Mouse (Mus musculus): ENCODE measurements around the gene Apaf1. TPM values are rescaled to one million over a fixed set of nuclear protein-coding genes. Genes with fewer than 3 reads are reported as not detected.

Apaf1 gene
- polyA plus RNA-seq, 1 experiment from 2014 or later: 12.6 TPM

DNA sequence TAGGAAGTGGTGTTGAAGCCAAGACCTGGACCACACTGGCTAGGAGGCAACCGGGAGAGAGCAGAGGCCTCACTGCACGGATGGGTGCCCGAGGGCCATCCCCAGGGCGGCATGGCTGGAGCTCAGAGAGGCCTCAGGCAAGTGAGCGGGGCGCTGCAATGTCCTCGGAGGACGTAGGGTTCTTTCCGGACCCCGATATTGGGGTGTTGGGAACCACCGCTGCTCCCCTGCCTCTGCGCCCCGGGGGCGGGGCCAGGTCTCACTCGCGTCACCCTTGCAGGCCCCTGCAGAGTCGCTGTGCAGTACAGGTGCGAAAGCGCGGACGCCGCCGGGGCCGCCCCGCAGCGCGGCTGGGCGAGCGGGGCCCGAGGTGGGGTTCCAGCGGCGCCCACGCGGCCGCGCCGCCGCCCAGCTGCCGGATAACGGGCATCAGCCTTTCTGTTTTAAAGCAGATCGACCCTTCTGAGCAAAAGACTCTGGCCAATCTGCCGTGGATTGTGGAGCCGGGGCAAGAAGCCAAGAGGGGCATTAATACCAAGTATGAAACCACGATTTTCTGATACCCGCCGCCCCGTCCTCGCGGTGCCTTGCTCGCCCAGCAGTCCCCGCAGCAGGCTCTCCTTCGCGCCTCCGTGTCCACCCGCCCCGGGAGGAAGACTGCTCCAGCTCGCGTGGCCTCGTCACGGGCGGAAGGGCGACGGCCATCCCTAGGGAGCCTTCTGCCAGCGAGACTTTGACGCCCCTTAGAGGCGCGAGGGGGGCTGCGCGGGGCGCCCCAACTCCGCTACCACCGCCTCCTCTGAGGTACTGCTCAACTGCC is 113.0 kb downstream of the Apaf1 start:
- no peaks in the 10 kb centered on the region for H3K9me3 ChIP-seq (replicated peaks)
- H3K9ac ChIP-seq: no peak overlapping the region
- no peaks in the 10 kb centered on the region for H3K36me3 ChIP-seq
- 3% methylated on average over 72 of the region's 72 CpGs for WGBS (ENCODE audit: insufficient replicate concordance)
- peaks cover 70% of the 10 kb centered on the region for H3K27me3 ChIP-seq (replicated peaks)
- H3K4me2 ChIP-seq: peak overlapping the region; percentile 70
- no peak overlapping the region for H3K27ac ChIP-seq
- peak overlapping the region; percentile 45 for H3K4me3 ChIP-seq
- H3K4me1 ChIP-seq: peaks cover 10% of the 10 kb centered on the region; the same call in 1 of the 2 replicates
- ATAC-seq: peak; percentile 21; the same call in 1 of the 2 replicates

DNA sequence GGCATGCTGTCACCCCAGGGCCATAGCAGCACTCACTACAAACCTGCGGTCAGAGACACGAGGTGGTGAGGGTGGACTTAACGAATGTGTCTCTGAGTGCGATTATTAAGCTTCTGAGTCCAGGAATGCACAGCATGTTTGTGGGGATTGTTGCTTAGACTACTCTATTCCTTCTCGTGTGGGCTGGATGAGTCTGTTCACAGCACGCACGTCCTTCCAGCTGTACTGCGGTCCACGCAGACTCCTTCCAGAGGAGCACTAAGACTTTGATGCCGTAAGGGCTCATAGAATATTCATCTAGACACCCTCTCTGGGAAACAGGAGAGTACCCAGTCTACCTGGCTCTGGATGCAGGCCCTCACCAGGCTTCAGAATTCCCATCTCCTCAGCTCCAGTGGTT is 114.3 kb downstream of the Apaf1 start:
- ATAC-seq: no peak
- Histone ChIP-seq H3K4me2 (no peak overlapping the region), H3K36me3 (no peaks in the 10 kb centered on the region), H3K27me3 (replicated peaks) (peaks cover 70% of the 10 kb centered on the region), H3K9ac (no peak overlapping the region), H3K4me3 (no peak overlapping the region), H3K4me1 (peaks cover 10% of the 10 kb centered on the region; the same call in 1 of the 2 replicates), H3K27ac (no peak overlapping the region), H3K9me3 (replicated peaks) (no peaks in the 10 kb centered on the region)
- WGBS (ENCODE audit: insufficient replicate concordance): 84% methylated on average over 10 of the region's 10 CpGs

DNA sequence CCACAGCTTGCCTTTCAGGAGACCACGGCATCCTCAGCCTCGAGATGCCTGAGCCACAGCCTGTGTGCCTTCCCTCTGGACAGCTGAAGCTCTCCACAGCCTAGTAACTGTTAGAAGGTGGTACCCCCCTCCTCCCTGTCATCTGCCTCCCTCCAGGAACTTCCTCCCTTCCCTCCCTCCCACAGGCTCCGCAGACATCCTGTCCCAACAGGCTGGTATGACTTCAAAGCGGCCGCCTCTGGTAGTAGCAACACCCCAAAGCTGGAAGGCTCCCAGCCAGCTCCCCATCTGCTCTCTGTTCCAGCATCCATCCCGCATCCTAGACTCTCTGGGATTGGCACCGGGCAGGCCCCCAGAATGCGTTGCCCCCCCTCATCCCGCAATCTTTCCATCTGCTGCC is 115.7 kb downstream of the Apaf1 start:
- Histone ChIP-seq H3K9ac (no peak overlapping the region), H3K36me3 (no peaks in the 10 kb centered on the region), H3K4me2 (no peak overlapping the region), H3K27me3 (replicated peaks) (peaks cover 62% of the 10 kb centered on the region), H3K27ac (no peak overlapping the region), H3K4me1 (peaks cover 10% of the 10 kb centered on the region; the same call in 1 of the 2 replicates), H3K4me3 (no peak overlapping the region), H3K9me3 (replicated peaks) (no peaks in the 10 kb centered on the region)
- no peak for ATAC-seq
- WGBS (ENCODE audit: insufficient replicate concordance): 16% methylated on average over 9 of the region's 9 CpGs

DNA sequence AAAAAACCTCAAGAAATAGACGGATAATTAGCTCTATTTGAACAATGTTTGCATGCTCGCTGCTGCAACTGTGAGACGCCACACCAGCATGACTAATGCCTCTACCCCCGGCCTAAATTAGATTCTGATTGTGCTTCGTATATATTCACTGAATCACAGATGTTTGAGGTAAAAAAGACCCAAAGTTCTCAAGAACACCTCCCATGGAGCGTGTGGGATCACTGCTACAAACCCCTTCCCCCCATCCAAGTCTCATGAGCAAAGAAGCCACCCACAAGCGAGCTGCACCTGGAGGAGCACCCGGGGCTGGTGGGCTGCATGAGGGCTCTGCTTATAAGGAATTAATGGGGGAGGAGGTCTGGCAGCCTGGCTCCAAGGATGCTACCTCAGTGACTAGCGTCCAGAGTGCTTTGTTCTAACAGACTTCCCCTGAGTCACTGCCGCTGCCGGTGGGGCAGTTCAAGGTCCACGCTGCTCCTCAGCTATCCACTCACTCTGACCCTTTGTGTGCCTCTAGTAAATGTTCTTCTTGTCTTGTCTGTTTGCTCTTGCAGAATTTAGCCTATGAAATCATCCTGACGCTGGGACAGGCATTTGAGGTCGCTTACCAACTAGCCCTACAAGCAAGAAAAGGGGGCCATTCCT is 116.8 kb downstream of the Apaf1 start:
- WGBS (ENCODE audit: insufficient replicate concordance): 43% methylated on average over 14 of the region's 14 CpGs
- no peaks in the 10 kb centered on the region for H3K36me3 ChIP-seq
- peaks cover 10% of the 10 kb centered on the region; the same call in 1 of the 2 replicates for H3K4me1 ChIP-seq
- H3K9me3 ChIP-seq (replicated peaks): no peaks in the 10 kb centered on the region
- peaks cover 58% of the 10 kb centered on the region for H3K27me3 ChIP-seq (replicated peaks)
- H3K27ac ChIP-seq: no peak overlapping the region
- no peak overlapping the region for H3K4me2 ChIP-seq
- no peak overlapping the region for H3K4me3 ChIP-seq
- no peak overlapping the region for H3K9ac ChIP-seq
- no peak for ATAC-seq

DNA sequence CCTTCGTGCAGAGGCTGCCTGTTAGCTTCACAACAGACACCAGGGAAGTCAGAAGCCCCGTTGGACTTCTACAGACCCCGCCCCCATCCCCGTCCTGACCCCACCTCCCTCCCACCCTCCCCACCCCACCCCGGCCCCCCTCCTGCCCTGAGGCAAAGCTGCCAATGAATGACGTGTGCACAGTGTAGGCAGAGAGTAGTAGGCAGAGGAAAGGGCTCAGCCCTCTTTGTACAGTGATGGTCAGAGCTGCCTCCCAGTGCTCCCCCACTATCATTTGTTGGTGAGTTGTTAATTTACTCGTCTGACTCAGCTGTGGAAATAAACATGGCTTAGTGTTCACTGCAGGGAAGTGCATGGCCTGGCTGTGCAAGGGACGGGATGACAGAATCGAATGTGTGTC is 118.1 kb downstream of the Apaf1 start:
- WGBS (ENCODE audit: insufficient replicate concordance): 23% methylated on average over 9 of the region's 9 CpGs
- peaks cover 2% of the 10 kb centered on the region; the same call in 1 of the 2 replicates for H3K4me1 ChIP-seq
- no peak overlapping the region for H3K4me3 ChIP-seq
- no peaks in the 10 kb centered on the region for H3K9me3 ChIP-seq (replicated peaks)
- H3K9ac ChIP-seq: no peak overlapping the region
- 0 out of 2 replicates have a peak, but pooled peaks have one; percentile 39 for ATAC-seq
- no peak overlapping the region for H3K27ac ChIP-seq
- no peak overlapping the region for H3K4me2 ChIP-seq
- H3K36me3 ChIP-seq: no peaks in the 10 kb centered on the region
- H3K27me3 ChIP-seq (replicated peaks): peaks cover 47% of the 10 kb centered on the region

DNA sequence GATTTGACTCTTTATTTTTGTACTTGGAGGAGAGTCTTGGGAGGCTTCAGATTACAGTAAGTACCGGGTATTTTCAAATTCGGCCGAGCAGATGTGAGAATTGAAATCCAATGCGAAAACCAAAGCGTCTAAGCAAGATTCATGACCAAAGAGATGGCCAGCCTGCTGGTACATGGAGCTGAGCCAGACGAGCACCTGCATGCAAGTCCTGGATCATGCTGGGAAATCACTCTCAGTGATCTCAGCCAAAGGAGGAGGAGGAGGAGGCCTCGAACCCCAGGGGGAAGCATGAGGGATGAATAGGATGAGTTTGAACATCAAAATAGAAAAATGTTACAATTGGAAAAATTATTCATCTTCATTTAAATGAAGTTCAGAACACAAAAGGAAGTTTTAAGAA is 122.2 kb downstream of the Apaf1 start:
- Histone ChIP-seq H3K4me2 (no peak overlapping the region), H3K4me3 (no peak overlapping the region), H3K27me3 (replicated peaks) (peaks cover 6% of the 10 kb centered on the region; the same call in 1 of the 2 replicates), H3K4me1 (no peaks in the 10 kb centered on the region), H3K27ac (no peak overlapping the region), H3K9ac (no peak overlapping the region), H3K36me3 (no peaks in the 10 kb centered on the region), H3K9me3 (replicated peaks) (no peaks in the 10 kb centered on the region)
- WGBS (ENCODE audit: insufficient replicate concordance): 61% methylated on average over 7 of the region's 7 CpGs
- ATAC-seq: no peak

DNA sequence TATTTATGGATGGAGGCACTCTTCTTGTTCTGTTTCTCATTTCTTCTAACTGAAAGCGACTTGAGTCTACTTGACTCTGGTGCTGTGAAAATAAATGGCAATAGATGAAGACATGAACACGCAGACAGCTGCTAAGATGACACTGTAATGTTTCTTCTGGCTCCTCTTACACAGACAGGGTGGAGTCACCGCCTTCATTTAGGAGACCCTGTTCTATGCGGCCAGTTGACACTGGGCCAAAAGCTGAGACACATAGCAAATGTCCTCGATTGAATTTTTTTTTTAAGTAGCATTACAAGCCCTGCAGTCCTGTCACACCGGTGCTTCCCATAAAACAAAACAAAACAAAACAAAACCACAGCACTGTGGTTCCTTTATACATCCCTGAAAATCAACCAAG is 128.7 kb downstream of the Apaf1 start:
- no peaks in the 10 kb centered on the region for H3K9me3 ChIP-seq (replicated peaks)
- H3K9ac ChIP-seq: no peak overlapping the region
- H3K27me3 ChIP-seq (replicated peaks): no peaks in the 10 kb centered on the region
- no peak overlapping the region for H3K4me3 ChIP-seq
- no peaks in the 10 kb centered on the region for H3K36me3 ChIP-seq
- H3K27ac ChIP-seq: no peak overlapping the region
- ATAC-seq: no peak
- no peaks in the 10 kb centered on the region for H3K4me1 ChIP-seq
- no peak overlapping the region for H3K4me2 ChIP-seq
- 72% methylated on average over 6 of the region's 6 CpGs for WGBS (ENCODE audit: insufficient replicate concordance)

DNA sequence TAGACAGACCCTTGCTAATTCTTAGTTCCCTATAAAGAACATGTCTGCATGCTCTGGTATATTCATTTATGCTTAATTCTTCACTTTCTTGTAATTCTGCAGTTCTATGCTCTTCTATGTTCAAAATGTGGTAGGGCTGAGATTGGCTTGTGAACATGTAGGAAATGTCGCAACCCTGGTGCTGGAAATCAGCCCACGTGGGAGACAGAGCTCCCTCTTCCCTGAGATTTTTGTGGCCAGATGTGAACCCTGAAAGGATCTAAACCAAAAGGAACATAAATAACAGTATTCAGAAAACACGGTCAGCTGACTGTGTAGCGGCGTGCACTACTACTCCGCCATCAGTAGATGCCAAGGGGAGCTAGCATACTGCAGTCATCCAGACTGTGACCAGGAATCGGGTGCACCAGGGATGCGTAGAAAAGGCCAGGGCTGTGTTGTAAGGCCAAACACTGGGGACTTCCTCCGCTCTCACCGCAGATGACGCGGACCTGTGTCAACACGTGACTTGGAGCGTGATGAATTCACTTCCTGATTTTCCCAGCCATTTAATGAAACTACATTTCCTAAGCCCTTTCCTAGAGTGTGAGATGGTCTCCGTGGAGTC is 129.4 kb downstream of the Apaf1 start:
- 78% methylated on average over 15 of the region's 15 CpGs for WGBS (ENCODE audit: insufficient replicate concordance)
- H3K4me1 ChIP-seq: no peaks in the 10 kb centered on the region
- H3K27me3 ChIP-seq (replicated peaks): no peaks in the 10 kb centered on the region
- H3K4me3 ChIP-seq: no peak overlapping the region
- H3K9ac ChIP-seq: no peak overlapping the region
- H3K27ac ChIP-seq: no peak overlapping the region
- no peaks in the 10 kb centered on the region for H3K36me3 ChIP-seq
- ATAC-seq: no peak
- H3K4me2 ChIP-seq: no peak overlapping the region
- no peaks in the 10 kb centered on the region for H3K9me3 ChIP-seq (replicated peaks)

DNA sequence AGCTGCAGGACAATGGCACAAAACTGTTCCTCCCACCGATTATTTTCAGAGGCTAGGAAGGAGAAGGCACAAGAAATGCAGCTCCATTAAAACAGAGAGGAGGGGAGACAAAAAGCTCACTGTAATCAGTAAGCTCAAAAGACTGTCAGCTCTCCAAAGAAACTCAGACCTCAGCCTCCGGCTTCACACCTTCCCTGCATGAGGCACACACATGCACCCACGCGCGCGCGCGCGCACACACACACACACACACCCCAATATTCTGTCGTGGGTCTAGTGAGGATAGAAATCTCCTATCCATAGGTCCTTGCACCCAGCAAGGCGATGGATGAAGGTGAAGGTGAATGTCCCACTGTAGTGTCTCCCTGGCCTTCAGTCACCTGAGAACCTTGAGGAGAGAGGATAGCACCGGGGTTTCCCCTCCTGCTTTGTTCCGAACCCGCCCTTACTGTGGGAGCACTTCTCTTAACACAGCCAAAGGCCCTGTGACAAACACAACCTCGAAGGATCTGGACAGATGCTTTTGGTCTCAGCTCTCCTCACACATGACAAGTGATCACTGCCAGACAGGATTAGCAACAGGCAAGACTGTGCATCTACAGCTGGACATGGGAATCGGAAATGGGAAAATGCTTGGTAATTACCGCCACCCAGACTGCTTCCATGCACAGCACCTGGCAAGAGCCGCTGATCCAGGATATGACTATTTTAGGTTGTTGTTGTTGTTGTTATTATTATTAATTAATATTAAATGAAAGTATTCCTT is 134.8 kb downstream of the Apaf1 start:
- no peak for ATAC-seq
- Histone ChIP-seq H3K4me1 (no peaks in the 10 kb centered on the region), H3K27ac (no peak overlapping the region), H3K27me3 (replicated peaks) (no peaks in the 10 kb centered on the region), H3K9ac (no peak overlapping the region), H3K9me3 (replicated peaks) (no peaks in the 10 kb centered on the region), H3K36me3 (no peaks in the 10 kb centered on the region), H3K4me3 (no peak overlapping the region), H3K4me2 (no peak overlapping the region)
- 75% methylated on average over 18 of the region's 18 CpGs for WGBS (ENCODE audit: insufficient replicate concordance)

DNA sequence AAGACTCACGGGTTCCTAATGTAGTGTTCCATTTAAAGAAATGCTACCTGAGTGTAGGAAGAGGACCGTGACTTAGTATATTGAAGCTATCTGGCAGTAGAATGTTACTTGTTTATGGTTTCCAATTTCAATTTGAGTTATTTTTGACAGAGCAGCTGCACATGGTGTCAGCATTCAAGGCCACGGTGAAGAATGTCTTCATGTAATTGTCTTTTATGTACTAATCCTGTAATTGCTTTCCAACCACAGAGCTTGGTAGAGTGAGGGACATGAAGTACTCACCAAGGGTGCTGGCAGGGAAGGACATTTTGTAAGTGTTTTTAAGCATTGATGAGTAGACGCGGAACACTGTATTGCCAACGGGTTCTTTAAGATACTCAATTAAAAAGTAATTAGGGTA is 135.5 kb downstream of the Apaf1 start:
- no peak for ATAC-seq
- Histone ChIP-seq H3K36me3 (no peaks in the 10 kb centered on the region), H3K9ac (no peak overlapping the region), H3K9me3 (replicated peaks) (no peaks in the 10 kb centered on the region), H3K4me3 (no peak overlapping the region), H3K4me2 (no peak overlapping the region), H3K27ac (no peak overlapping the region), H3K4me1 (no peaks in the 10 kb centered on the region), H3K27me3 (replicated peaks) (no peaks in the 10 kb centered on the region)
- WGBS (ENCODE audit: insufficient replicate concordance): 79% methylated on average over 6 of the region's 6 CpGs

DNA sequence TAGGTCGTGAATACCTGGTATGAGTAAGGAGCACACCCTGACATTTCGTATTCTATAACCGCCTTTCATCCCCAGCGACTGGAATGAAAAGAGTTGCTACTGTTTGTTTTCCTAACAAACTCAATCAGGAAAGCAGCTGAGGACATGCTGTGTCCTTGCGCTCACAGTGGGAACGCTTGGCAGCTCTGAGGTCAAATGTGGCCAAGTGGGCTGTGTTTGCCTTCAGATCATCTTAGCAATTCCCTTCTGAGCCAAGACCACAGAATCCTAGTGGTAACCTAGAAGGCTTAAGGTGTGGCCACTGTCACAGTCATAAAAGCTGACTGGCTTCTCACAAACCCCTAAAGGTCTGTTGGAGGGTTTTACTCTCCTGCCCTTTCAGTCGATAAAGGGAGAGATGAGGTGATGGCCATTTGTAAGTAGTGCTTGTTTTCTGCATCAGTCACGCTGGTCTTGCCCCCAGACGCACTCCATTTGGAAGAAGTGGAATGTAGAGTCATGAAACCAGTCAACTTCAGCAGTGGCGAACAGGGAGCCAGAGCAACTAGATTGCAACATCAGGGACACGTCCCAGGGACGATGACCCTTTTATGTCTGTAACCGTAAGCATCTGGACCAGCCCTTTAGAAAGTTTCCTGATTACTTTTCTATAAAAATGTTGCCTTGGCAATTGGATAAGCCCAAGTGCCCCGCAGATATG is 140.4 kb downstream of the Apaf1 start:
- Histone ChIP-seq H3K4me2 (no peak overlapping the region), H3K9me3 (replicated peaks) (no peaks in the 10 kb centered on the region), H3K27me3 (replicated peaks) (no peaks in the 10 kb centered on the region), H3K27ac (no peak overlapping the region), H3K4me3 (no peak overlapping the region), H3K36me3 (no peaks in the 10 kb centered on the region), H3K4me1 (no peaks in the 10 kb centered on the region), H3K9ac (no peak overlapping the region)
- no peak for ATAC-seq
- WGBS (ENCODE audit: insufficient replicate concordance): 71% methylated on average over 14 of the region's 14 CpGs
